Mouse (Mus musculus) spleen, adult 12 weeks (tissue): ENCODE data around the gene 4931409K22Rik.

ENCODE experiments used
- DNase-seq: peaks from one replicate; pipeline ENCODE4 v3.0.0; 2022; ENCODE audit warnings: low spot score

Gene 4931409K22Rik

GRCm38 (mm10) chr5:24556709-24557108 is at the start of gene 4931409K22Rik:
4931409K22Rik (minus strand) TSS chr5:24556809.
- no peak for DNase-seq

GRCm38 (mm10) chr5:24605980-24606665 is 49.5 kb upstream of the 4931409K22Rik start:
- DNase-seq = no peak

- no peak for DNase-seq
These were observed 48.8 kb upstream of the 4931409K22Rik start for GRCm38 (mm10) chr5:24605321-24605979.

- DNase-seq = no peak
These were observed 48.1 kb upstream of the 4931409K22Rik start for GRCm38 (mm10) chr5:24604656-24605100.

- no peak for DNase-seq
These were observed 47.6 kb upstream of the 4931409K22Rik start for GRCm38 (mm10) chr5:24604080-24604655.

GRCm38 (mm10) chr5:24603431-24604010 is 46.9 kb upstream of the 4931409K22Rik start:
- no peak for DNase-seq

GRCm38 (mm10) chr5:24602751-24603343 is 46.2 kb upstream of the 4931409K22Rik start:
- no peak for DNase-seq

- no peak for DNase-seq
These were observed 45.5 kb upstream of the 4931409K22Rik start for GRCm38 (mm10) chr5:24601911-24602750.

GRCm38 (mm10) chr5:24601071-24601835 is 44.6 kb upstream of the 4931409K22Rik start:
- no peak for DNase-seq

GRCm38 (mm10) chr5:24600236-24600635 is 43.6 kb upstream of the 4931409K22Rik start:
- DNase-seq = no peak

GRCm38 (mm10) chr5:24599137-24599536 is 42.5 kb upstream of the 4931409K22Rik start:
- DNase-seq = no peak

- DNase-seq = no peak
These were observed 42.0 kb upstream of the 4931409K22Rik start for GRCm38 (mm10) chr5:24598570-24599006.

GRCm38 (mm10) chr5:24597901-24598569 is 41.4 kb upstream of the 4931409K22Rik start:
- no peak for DNase-seq

- DNase-seq = peak; percentile 53
These were observed 40.7 kb upstream of the 4931409K22Rik start for GRCm38 (mm10) chr5:24597221-24597728.

- no peak for DNase-seq
These were observed 40.0 kb upstream of the 4931409K22Rik start for GRCm38 (mm10) chr5:24596519-24597171.

- no peak for DNase-seq
These were observed 39.3 kb upstream of the 4931409K22Rik start for GRCm38 (mm10) chr5:24595786-24596380.

GRCm38 (mm10) chr5:24595261-24595660 is 38.7 kb upstream of the 4931409K22Rik start:
- no peak for DNase-seq

GRCm38 (mm10) chr5:24594346-24594745 is 37.7 kb upstream of the 4931409K22Rik start:
- DNase-seq = no peak

GRCm38 (mm10) chr5:24593928-24594327 is 37.3 kb upstream of the 4931409K22Rik start:
- DNase-seq = no peak
